Mouse (Mus musculus) liver, adult 2 months (tissue): ENCODE measurements around the gene Adra1d. TPM values are rescaled to one million over a fixed set of nuclear protein-coding genes. Genes with fewer than 3 reads are reported as not detected.

Experiments
- DNase-seq: peaks from one replicate; pipeline ENCODE4 v3.0.0-alpha.2; 2011; ENCODE audit warnings: low read depth, low spot score; ENCODE audit errors: extremely low read depth
- H3K27ac ChIP-seq: fragments of 200-500 bp; replicated peaks from 2 replicates; pipeline ENCODE4 v1.5.1; 2012; ENCODE audit warnings: low read depth, mild to moderate bottlenecking, control low read depth, inconsistent platforms, low read length; ENCODE audit not compliant: insufficient read depth
- H3K27me3 ChIP-seq: fragments of 200-500 bp; 2 replicates; pipeline ENCODE4 v1.6.1; 2012; ENCODE audit warnings: mild to moderate bottlenecking, moderate library complexity, low read length, inconsistent platforms; ENCODE audit not compliant: control insufficient read depth, insufficient read depth
- H3K36me3 ChIP-seq: fragments of 200-500 bp; 2 replicates; pipeline ENCODE4 v1.6.1; 2012; ENCODE audit warnings: low read length, inconsistent platforms; ENCODE audit not compliant: control insufficient read depth, insufficient read depth
- H3K4me1 ChIP-seq: fragments of 200-500 bp; 2 replicates; pipeline ENCODE4 v1.6.1; 2011; ENCODE audit warnings: low read length; ENCODE audit not compliant: control insufficient read depth, insufficient read depth
- H3K4me3 ChIP-seq: fragments of 200-500 bp; 2 replicates; pipeline ENCODE4 v1.5.1; 2011; ENCODE audit warnings: low read depth, mild to moderate bottlenecking, control low read depth, low read length, moderate library complexity; ENCODE audit not compliant: insufficient read depth
- H3K79me2 ChIP-seq: fragments of 200-500 bp; 2 replicates; pipeline ENCODE4 v1.6.1; 2012; ENCODE audit warnings: inconsistent platforms, mild to moderate bottlenecking, low read length, moderate library complexity; ENCODE audit not compliant: control insufficient read depth, insufficient read depth
- H3K9ac ChIP-seq: fragments of 200-500 bp; 2 replicates; pipeline ENCODE4 v1.6.1; 2012; ENCODE audit warnings: low read depth, mild to moderate bottlenecking, control low read depth, inconsistent platforms, low read length
- CTCF ChIP-seq: fragments of 200-500 bp; IDR thresholded peaks from 2 replicates; pipeline ENCODE4 v1.5.1; 2011; ENCODE audit warnings: low read depth, low read length, control low read depth
- POLR2A ChIP-seq: fragments of 200-500 bp; IDR thresholded peaks from 2 replicates; pipeline ENCODE4 v1.6.1; 2011; ENCODE audit warnings: low read length, control low read depth; ENCODE audit not compliant: insufficient read depth; ENCODE audit errors: extremely low read depth
- WGBS: fragments of 180-500 bp; shearing (Covaris S2); methylation state at CpG from one replicate; pipeline ENCODE4 v1.1.7; 2018; 5-methylcytosine and 5-hydroxymethylcytosine counted together
- polyA plus RNA-seq: library from polyadenylated mRNA; depleted of rRNA; stranded (reverse); fragments of >200 nt; gene quantifications from 2 replicates; pipeline ENCODE4 v1.2.3, GENCODE M21; 2012
- total RNA-seq: library from RNA; depleted of rRNA; stranded (reverse); fragments of >200 nt; gene quantifications from 2 replicates; pipeline ENCODE4 v1.2.3, GENCODE M21; 2014

The Adra1d gene
- total and polyA plus RNA-seq, 2 experiments: 0.22 TPM; not detected in 1

DNA sequence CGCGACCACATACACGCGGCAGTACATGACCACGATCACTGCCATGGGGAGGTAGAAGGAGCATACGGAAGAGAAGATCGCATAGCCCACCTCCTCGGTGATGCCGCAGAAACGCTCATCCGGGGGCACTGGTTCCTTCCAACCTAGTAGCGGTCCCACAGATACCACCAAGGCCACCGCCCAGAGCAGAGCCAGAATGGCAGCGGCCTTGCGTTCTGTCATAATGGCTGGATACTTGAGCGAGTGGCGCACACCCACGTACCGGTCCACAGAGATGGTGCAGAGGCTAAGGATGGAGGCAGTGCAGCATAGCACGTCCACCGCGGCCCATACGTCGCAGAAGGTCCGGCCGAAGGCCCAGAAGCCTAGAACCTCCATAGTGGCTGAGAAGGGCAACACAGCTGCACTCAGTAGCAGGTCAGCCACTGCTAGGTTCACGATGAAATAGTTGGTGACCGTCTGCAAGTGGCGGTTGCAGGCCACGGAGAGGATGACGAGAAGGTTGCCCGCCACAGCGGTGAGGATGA is 676 bp downstream of the Adra1d start:
- no peaks in the 10 kb centered on the region for H3K36me3 ChIP-seq
- no peak overlapping the region for H3K9ac ChIP-seq
- no peaks in the 10 kb centered on the region for H3K79me2 ChIP-seq
- H3K27ac ChIP-seq: no peak overlapping the region
- WGBS: 11% methylated on average over 33 of the region's 33 CpGs
- H3K27me3 ChIP-seq: peaks cover 23% of the 10 kb centered on the region
- TF ChIP-seq POLR2A (no peak), CTCF (no peak)
- DNase-seq: no peak
- no peaks in the 10 kb centered on the region; the same call in 1 of the 2 replicates for H3K4me1 ChIP-seq
- H3K4me3 ChIP-seq: no peak overlapping the region; the same call in 1 of the 2 replicates

DNA sequence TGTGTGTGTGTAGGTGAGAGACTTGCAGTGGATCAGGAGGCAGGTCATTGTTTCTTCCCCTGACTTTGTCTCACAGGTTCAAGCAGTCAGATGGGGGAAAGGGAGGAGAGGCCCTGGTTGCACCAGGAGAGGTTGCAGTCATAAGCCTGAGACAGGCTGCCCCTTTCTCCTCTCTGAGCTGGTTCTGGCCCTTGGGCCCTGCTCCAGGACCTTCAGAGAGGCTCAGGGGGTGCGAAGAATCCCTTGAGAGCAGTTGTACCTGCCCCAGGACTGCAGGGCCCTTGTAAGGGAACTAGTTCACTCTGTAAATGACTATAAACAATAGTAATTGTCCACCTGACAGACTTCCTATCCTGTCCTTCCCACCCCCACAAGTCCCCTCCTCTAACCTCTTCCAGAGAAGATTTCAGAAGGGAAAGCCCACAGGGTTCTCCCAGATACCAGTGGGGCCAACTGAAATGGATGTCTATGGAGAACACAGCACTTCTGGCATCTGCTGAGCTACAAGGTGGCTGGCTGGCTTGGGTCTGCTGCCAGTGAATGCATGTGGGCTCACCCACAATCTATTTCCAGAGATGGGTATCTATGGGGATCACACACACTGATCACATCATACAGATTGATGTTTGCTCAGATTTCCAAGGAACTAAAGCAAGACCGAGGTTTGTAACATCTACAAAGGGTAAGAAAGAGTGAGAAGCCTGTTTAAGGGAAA is 1.7 kb downstream of the Adra1d start:
- WGBS: 61% methylated on average over 2 of the region's 2 CpGs
- no peak for TF ChIP-seq CTCF
- TF ChIP-seq POLR2A: no peak
- Histone ChIP-seq H3K79me2 (no peaks in the 10 kb centered on the region), H3K4me1 (no peaks in the 10 kb centered on the region; the same call in 1 of the 2 replicates), H3K27me3 (peaks cover 19% of the 10 kb centered on the region), H3K27ac (no peak overlapping the region), H3K4me3 (no peak overlapping the region), H3K36me3 (no peaks in the 10 kb centered on the region), H3K9ac (no peak overlapping the region)
- DNase-seq: no peak

DNA sequence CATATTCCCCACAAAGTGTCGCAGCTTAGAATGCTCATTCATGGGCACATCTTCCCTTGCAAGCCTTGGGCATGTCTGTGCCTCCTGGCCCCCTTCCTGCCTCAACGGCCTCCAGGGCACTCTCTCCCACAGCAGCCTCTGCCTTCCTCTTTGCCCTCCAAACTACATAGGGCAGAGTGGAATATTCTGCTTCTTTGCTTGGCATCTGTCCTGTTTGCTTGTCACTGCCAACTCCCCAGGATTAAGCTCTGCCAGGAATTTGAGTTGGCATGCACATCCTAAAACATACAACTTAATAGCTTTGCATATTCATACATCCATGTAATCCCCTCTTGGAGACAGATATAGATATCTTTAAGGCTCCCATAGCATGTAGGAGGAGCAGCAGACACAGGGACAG is 4.2 kb downstream of the Adra1d start:
- no peak for TF ChIP-seq POLR2A
- TF ChIP-seq CTCF: no peak
- WGBS: 46% methylated on average over 2 of the region's 2 CpGs
- Histone ChIP-seq H3K27me3 (peaks cover 18% of the 10 kb centered on the region), H3K36me3 (no peaks in the 10 kb centered on the region), H3K79me2 (no peaks in the 10 kb centered on the region), H3K4me1 (no peaks in the 10 kb centered on the region; the same call in 1 of the 2 replicates), H3K27ac (no peak overlapping the region), H3K4me3 (no peak overlapping the region), H3K9ac (no peak overlapping the region)
- peak; percentile 38 for DNase-seq

DNA sequence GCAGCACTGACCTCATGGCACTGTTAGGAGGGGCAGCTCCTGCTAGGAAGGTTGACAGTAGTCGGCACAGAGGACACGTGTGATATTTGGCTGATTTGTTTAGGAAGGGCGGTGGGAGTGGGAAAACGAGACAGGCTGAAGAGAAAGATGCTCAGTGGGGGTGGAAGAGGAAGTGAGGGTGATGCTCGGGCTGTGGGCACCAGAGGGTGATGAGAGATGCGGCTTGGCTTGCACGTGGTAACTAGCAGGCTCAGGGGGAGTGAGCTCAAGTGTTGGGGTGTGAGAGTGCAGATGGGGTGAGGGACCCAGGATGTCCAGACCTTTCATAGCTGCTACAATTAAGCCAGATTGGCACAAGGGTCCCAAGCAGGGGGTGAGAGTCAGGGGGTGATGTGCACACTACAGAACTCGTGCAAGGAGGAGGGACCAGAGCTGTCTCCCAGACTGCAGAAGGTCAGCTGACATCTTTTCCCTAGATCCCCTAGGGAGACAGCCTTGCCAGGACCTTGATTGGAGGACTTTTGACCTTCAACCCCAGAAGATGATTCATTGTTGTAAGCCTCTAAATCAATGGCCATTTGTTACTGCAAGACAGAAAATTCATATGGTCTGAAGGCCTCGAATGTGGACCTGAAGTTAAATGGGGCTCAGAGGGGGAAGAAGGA is 9.2 kb downstream of the Adra1d start:
- no peaks in the 10 kb centered on the region for H3K79me2 ChIP-seq
- no peaks in the 10 kb centered on the region for H3K27me3 ChIP-seq
- no peak for TF ChIP-seq POLR2A
- TF ChIP-seq CTCF: no peak
- no peaks in the 10 kb centered on the region; the same call in 1 of the 2 replicates for H3K4me1 ChIP-seq
- WGBS: 31% methylated on average over 9 of the region's 9 CpGs
- H3K4me3 ChIP-seq: no peak overlapping the region
- no peaks in the 10 kb centered on the region for H3K36me3 ChIP-seq
- DNase-seq: no peak
- H3K9ac ChIP-seq: no peak overlapping the region
- H3K27ac ChIP-seq: no peak overlapping the region

DNA sequence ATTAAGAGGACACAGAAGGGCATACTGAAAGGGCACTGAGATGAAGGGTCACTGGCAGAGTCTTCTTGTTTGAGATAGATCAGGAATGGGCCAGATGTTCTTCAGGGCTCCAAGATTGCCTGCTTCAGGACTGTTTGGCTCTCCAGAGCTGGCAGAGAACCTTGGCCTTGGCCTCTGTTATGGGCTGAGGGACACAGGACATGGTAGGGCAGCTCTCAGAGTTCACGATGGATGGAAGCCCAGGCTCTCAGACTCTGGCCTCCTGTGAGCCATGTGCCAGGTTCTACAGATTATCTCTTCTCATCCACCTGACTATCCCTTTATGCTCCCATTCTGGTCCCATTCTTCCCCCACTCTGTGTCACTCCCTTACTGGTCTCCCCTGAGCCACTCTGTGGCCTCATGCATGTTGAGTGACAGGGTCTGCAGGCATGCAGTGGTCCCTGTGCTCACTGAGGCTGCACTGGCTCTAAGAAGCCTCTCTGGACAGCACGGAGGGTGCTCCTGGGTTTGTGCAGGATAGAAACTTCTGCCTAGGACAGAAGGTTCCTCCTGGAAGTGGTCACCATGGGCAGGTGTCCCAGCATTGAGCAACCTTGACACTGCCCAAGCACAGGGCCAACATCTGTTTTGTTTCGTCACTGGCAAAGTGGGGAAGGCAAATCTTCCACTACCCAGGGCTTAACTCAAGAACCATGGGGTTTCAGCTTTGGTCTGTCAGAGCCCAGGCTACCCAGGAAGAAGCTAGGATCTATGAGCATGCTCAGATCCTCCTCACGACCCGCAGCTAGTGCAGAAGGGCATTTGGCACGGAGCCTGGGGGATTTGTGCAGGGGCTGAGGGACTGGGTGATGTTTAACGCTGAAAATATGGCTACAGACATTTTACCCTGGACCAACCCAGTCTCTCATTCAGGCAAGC is 10.1 kb downstream of the Adra1d start:
- no peak for TF ChIP-seq POLR2A
- TF ChIP-seq CTCF: no peak
- Histone ChIP-seq H3K4me3 (no peak overlapping the region), H3K4me1 (no peaks in the 10 kb centered on the region; the same call in 1 of the 2 replicates), H3K27ac (no peak overlapping the region), H3K36me3 (no peaks in the 10 kb centered on the region), H3K79me2 (no peaks in the 10 kb centered on the region), H3K27me3 (no peaks in the 10 kb centered on the region), H3K9ac (no peak overlapping the region)
- DNase-seq: peak; percentile 56
- 36% methylated on average over 7 of the region's 7 CpGs for WGBS
